Mouse (Mus musculus) midbrain, embryonic 10.5 days (tissue): ENCODE data around the gene Hsd17b3. TPM values are rescaled to one million over a fixed set of nuclear protein-coding genes. Genes with fewer than 3 reads are reported as not detected.
"Not testable (repeated sequence)": the region's sequence is repeated elsewhere in the genome, so short reads cannot be mapped to it uniquely, and the experiment has no call there.

Source experiments
- DNase-seq: peaks from one replicate; pipeline ENCODE4 v3.0.0-alpha.2; 2017; ENCODE audit warnings: low spot score
- H3K27ac ChIP-seq: fragments of 300-500 bp; sonication (generic); replicated peaks from 2 replicates; pipeline ENCODE4 v1.5.1; 2016; ENCODE audit warnings: mild to moderate bottlenecking
- H3K27me3 ChIP-seq: fragments of 300-500 bp; sonication (generic); 2 replicates; pipeline ENCODE4 v1.6.1; 2016; ENCODE audit warnings: low read depth, mild to moderate bottlenecking; ENCODE audit not compliant: poor library complexity, severe bottlenecking
- H3K36me3 ChIP-seq: fragments of 300-500 bp; sonication (generic); 2 replicates; pipeline ENCODE4 v1.6.1; 2016; ENCODE audit warnings: mild to moderate bottlenecking, moderate library complexity
- H3K4me1 ChIP-seq: fragments of 300-500 bp; sonication (generic); 2 replicates; pipeline ENCODE4 v1.6.1; 2016
- H3K4me3 ChIP-seq: fragments of 300-500 bp; sonication (generic); 2 replicates; pipeline ENCODE4 v1.5.1; 2016; ENCODE audit warnings: mild to moderate bottlenecking, moderate library complexity
- H3K9me3 ChIP-seq: fragments of 300-500 bp; sonication (generic); replicated peaks from 2 replicates; pipeline ENCODE4 v1.6.1; 2016; ENCODE audit warnings: mild to moderate bottlenecking
- WGBS: fragments of 180-500 bp; shearing (Covaris S2); methylation state at CpG from one replicate; pipeline ENCODE4 v1.1.7; 2016; 5-methylcytosine and 5-hydroxymethylcytosine counted together
- polyA plus RNA-seq: library from polyadenylated mRNA; unstranded; fragments of >200 nt; fragmentation: Nextera tagmentation; extraction: Ambion mirVana; gene quantifications from 2 replicates; pipeline ENCODE4 v1.2.1, GENCODE M21; 2016

Hsd17b3 gene
- polyA plus RNA-seq, 1 experiment from 2014 or later, result not detected

DNA sequence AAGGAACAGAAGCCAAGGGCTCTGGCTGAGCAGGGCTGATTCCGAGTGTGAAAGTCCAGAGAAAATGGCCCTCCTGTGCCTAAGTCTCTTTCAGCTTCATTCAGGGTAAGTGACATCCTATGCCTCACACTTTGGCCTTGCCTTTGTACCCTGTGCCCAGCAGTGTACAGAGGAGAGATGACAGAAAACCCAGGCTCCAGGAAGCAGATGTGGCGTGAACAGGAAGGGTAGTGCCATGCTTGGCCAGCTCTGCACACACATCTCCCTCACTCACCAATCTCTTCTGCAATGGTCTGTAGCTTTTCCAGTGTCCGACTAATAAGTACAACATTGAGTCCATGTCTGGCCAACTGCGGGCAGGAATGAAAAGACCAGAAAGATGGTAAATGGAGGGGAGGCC lies 13.0 kb downstream of the Hsd17b3 start:
- Histone ChIP-seq H3K27ac (no peak overlapping the region), H3K4me3 (no peak overlapping the region), H3K9me3 (no peaks in the 10 kb centered on the region), H3K4me1 (peaks cover 13% of the 10 kb centered on the region), H3K27me3 (no peaks in the 10 kb centered on the region), H3K36me3 (no peaks in the 10 kb centered on the region)
- 84% methylated on average over 4 of the region's 4 CpGs for WGBS
- DNase-seq, result no peak

DNA sequence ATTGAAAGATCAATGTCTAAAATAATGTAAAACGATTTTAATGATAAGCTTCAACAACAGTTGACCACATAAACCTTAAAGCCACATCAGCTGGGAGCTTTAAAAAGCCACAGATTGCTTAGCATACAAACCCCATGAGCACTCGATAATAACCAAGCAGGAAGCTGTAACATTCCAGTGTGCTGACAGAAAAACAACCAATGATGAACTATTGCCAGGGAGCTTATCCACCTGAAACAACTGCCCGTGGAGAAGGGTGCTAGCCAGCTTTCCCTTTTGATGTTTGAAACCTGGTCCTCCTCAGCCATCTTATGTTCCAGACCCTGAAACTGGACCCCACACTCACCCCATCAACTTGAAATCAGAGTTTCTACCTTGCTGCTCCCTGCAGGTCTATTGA lies 22.4 kb downstream of the Hsd17b3 start:
- no peaks in the 10 kb centered on the region for H3K36me3 ChIP-seq
- no peak overlapping the region for H3K27ac ChIP-seq
- WGBS, result 75% methylated on average over 3 of the region's 3 CpGs
- DNase-seq, result no peak
- H3K4me1 ChIP-seq, result no peaks in the 10 kb centered on the region
- no peaks in the 10 kb centered on the region for H3K27me3 ChIP-seq
- H3K9me3 ChIP-seq, result no peaks in the 10 kb centered on the region
- no peak overlapping the region for H3K4me3 ChIP-seq

DNA sequence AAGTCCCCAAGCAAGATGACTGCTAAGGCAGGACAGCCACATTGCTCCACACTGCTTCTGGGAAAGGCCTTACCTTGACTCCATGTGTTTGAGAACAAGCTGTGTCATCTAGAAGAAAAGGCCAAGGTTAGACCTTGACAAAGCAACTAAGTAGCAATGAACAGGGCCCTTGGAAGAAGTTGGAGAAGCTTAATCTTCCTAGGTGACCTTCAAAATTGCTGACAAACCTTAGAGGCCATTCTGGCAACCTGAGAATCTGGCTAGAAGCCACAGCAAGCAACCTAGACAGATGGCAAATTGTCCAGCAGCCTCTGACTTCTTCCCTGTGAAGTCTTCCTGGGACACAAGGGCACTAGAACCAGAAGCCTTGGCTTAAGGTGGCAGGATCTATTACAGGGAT lies 24.8 kb downstream of the Hsd17b3 start:
- Histone ChIP-seq H3K27me3 (no peaks in the 10 kb centered on the region), H3K9me3 (no peaks in the 10 kb centered on the region), H3K36me3 (no peaks in the 10 kb centered on the region), H3K4me3 (no peak overlapping the region), H3K4me1 (no peaks in the 10 kb centered on the region), H3K27ac (no peak overlapping the region)
- DNase-seq, result no peak

DNA sequence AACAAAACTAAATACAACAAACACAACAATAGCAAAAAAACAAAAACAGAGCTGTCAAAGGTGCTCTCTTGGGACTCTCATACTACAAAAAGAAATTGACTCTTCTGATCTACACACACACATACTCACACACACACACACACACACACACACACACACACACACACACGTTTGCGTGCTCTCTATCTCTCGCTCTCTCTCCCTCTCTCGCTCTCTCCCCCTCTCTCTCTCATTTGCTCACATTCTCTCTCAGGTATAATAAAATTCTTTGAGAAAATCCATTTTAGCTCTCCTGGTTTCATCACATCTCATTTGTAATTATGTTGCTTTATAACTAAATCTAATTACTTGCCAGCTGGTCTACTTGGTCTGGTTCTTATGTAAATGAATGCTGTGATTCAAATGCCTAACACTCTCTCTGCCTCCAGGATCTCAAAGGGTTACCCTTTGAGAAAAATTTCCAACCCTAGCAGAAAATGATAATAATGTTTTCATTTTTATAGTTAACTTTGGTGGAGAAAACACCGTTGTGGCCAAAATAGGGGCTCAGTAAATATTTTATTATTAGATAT lies 28.0 kb downstream of the Hsd17b3 start:
- Histone ChIP-seq H3K4me1 (peaks cover 2% of the 10 kb centered on the region; the same call in 1 of the 2 replicates), H3K27ac (no peak overlapping the region), H3K4me3 (no peak overlapping the region), H3K9me3 (no peaks in the 10 kb centered on the region), H3K27me3 (no peaks in the 10 kb centered on the region), H3K36me3 (no peaks in the 10 kb centered on the region)
- WGBS, result 87% methylated on average over 5 of the region's 5 CpGs
- DNase-seq, result no peak

DNA sequence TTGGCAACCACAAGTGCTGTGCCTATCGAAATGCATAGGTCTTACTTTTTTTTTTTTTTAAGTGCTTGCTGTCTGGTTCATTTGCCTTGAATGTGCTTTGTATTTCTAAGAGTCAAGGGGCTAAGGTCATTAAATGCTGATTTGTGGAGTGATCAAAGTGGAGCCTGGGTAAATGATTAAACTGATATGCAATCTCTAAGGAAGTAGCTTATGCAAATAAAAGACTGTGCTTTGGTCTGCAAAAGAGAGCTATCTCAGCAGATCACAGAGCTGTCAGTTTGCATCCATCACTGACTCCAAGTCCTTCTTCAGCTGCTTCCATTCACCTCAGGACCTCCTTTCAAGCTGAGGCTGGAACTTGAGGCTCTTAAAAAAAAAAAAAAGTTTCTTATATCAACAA lies 35.1 kb downstream of the Hsd17b3 start:
- no peaks in the 10 kb centered on the region for H3K36me3 ChIP-seq
- no peak for DNase-seq
- no peak overlapping the region for H3K27ac ChIP-seq
- peaks cover 14% of the 10 kb centered on the region for H3K9me3 ChIP-seq
- H3K4me1 ChIP-seq, result peaks cover 16% of the 10 kb centered on the region
- WGBS, result 52% methylated on average over 1 of the region's 1 CpGs
- no peak overlapping the region for H3K4me3 ChIP-seq
- no peaks in the 10 kb centered on the region for H3K27me3 ChIP-seq

DNA sequence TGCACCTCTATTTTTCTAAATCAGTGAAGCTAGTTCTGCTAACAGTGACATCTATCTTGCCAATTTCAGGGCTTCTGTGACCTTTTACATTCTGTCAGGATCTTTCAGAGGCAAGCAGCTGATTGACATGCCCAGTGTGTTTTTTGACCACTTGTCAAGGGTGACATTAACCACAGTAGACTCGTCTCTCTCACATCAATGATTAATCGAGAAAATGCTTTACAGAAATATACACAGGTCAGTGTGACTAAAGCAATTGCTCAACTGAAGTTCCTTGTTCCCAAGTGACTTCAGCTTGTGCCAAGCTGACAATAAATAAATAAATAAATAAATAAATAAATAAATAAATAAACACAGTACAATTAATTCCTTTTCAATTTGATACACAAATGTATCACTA lies 36.7 kb downstream of the Hsd17b3 start:
- WGBS, result 90% methylated on average over 2 of the region's 2 CpGs
- Histone ChIP-seq H3K9me3 (peaks cover 14% of the 10 kb centered on the region), H3K4me1 (peaks cover 14% of the 10 kb centered on the region)
- H3K4me3 ChIP-seq, H3K27me3 ChIP-seq, H3K27ac ChIP-seq, H3K36me3 ChIP-seq, DNase-seq: not testable (repeated sequence)

DNA sequence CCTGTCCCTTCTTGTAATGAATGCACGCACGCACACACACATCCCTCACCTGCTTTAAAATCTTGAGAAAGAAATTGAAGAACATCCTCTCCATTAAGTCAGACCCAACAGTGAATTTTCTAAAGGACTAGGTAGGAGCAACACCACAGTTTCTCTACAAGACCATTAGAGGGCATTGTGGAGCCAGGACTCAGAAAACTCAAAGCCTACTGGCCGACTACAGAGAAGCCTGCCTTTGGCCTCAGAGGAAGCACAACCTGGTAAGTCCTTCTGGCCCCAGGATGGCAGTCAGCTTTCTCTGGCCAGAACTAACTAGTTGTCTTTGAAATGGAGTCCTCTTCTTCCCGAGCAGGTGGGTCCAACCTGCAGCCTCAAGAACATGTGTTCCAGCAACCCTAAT lies 38.1 kb downstream of the Hsd17b3 start:
- Histone ChIP-seq H3K4me3 (no peak overlapping the region), H3K9me3 (peaks cover 14% of the 10 kb centered on the region), H3K27me3 (no peaks in the 10 kb centered on the region), H3K27ac (no peak overlapping the region), H3K4me1 (peaks cover 14% of the 10 kb centered on the region), H3K36me3 (no peaks in the 10 kb centered on the region)
- DNase-seq, result no peak
- 65% methylated on average over 4 of the region's 4 CpGs for WGBS

DNA sequence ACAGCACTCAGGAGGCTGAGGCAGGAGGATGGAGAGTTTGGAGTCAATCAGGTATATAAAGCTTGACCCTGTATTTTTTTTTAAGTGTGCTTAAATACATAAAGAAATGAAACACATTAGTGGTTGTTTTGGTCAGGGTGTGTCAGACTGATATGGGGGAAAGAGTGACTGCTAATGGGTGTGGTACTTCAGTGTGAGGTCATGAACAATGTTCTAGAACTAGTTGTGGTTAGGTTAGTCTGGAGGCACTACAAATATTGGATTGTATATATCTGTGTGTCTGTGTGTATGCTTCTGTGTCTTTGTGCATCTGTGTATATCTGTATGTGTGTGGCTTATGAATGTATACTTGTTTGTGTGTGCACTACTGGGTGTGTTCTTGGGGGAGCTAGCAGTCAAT lies 39.5 kb downstream of the Hsd17b3 start:
- H3K4me3 ChIP-seq, result no peak overlapping the region
- no peak overlapping the region for H3K27ac ChIP-seq
- no peak for DNase-seq
- peaks cover 13% of the 10 kb centered on the region for H3K9me3 ChIP-seq
- H3K4me1 ChIP-seq, result peaks cover 14% of the 10 kb centered on the region
- H3K36me3 ChIP-seq, result no peaks in the 10 kb centered on the region
- no peaks in the 10 kb centered on the region for H3K27me3 ChIP-seq

DNA sequence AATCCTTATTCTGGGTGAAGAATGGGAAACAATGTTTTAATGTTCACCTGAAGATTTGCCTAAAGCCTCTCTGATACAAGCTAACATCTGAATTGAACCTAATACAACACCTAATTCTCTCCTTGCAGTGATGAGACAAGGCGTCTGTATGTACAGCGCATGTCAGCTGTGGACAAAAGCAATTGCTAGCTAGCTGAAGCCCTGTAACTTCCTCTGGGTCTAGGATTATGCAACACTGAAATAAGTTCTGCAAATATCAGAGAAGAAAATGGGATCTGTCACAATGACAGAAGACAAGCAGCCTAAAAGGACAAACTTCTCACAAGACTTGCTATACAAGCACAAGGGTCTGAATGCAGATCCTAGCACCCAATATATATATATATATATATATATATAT lies 40.6 kb downstream of the Hsd17b3 start:
- WGBS, result 91% methylated on average over 2 of the region's 2 CpGs
- DNase-seq, result no peak
- H3K27me3 ChIP-seq, result no peaks in the 10 kb centered on the region
- H3K4me3 ChIP-seq, result no peak overlapping the region
- H3K9me3 ChIP-seq, result peaks cover 9% of the 10 kb centered on the region; the same call in 1 of the 2 replicates
- H3K4me1 ChIP-seq, result peaks cover 14% of the 10 kb centered on the region
- no peaks in the 10 kb centered on the region for H3K36me3 ChIP-seq
- H3K27ac ChIP-seq, result no peak overlapping the region

DNA sequence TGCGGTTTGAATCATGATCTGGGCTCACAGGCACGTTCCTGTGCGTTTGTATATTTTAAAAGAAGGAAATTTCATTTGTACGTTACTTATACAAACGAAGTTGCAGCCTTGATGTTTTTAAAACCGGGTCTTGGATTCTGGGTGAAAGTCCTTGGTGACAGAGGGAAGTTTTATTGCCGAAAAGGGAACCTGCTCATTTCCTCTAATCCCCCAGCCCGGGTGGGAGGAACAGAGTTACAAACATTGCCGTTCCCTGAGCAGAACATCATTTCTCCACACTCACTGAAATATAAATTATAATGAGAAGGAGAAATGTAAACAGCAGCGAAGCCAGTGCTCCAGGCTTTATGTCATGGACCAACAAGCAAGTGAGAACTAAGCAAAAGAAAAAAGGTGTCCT lies 49.1 kb downstream of the Hsd17b3 start:
- no peak for DNase-seq
- Histone ChIP-seq H3K4me1 (peaks cover 11% of the 10 kb centered on the region), H3K27me3 (peaks cover 13% of the 10 kb centered on the region; the same call in 1 of the 2 replicates), H3K4me3 (no peak overlapping the region), H3K9me3 (no peaks in the 10 kb centered on the region), H3K36me3 (no peaks in the 10 kb centered on the region), H3K27ac (no peak overlapping the region)
- 88% methylated on average over 10 of the region's 10 CpGs for WGBS

DNA sequence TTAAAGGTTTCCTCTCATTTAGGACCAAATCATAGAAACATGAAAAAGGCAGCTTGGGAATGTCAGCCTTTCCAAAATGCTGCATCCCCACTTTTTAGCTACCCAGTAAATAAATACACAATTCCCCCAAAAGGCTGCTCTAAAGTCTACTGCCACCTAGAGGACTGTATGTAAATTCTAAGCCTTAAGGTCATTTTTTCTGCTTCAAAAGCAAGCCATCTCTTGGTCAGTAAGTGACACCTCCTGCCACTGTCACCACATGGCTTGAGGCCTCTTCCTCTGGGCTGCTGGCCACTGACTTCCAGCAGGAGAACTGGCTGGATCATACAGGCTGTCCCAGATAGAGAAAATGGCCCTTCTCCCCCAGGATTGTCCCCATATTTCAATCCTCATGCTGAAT lies 50.9 kb downstream of the Hsd17b3 start:
- Histone ChIP-seq H3K9me3 (no peaks in the 10 kb centered on the region), H3K36me3 (no peaks in the 10 kb centered on the region), H3K27ac (no peak overlapping the region), H3K27me3 (peaks cover 28% of the 10 kb centered on the region), H3K4me1 (peaks cover 15% of the 10 kb centered on the region), H3K4me3 (no peak overlapping the region)
- no peak for DNase-seq

DNA sequence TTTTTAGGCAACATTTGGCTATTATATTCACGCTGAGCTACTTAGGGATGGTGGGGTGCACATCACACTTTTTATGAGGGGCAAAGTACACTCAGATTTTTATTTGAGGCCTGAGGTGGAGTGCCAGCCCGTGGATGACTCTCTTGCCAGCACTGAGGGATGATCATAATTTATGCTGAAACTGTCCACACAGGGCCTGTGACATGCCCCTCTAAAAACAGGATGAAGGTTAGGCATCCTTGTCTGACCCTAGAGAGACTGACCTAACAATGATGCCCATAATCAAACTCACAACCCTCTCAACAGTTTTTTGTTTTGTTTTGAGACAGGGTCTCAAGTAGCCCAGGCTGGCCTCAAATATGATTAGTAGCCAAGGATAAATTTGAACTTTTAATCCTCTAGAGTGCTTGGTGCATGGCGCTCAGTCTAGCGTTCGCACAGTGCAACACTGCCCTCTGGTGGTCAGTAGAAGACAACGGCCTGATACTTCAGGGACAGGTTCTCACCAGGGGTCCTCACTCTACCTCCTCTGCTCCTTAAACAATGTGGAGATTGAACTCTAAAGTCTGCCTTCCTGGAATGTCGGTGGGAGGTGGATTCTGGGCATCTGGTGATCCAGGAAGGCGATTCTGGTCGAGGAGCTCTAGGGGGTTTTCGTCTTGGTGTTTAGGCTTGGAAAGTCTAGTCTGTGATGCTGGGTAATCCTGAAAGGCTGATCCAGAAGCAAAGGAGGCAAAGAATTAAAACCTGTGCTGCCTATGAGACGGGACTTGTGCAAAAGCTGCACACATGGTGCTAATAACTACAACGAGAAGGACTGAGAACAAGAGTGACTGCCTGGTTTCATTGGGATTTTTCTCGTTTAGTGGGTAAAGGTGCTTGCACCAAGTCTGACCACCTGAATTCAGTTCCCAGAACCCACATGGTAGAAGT lies 52.7 kb downstream of the Hsd17b3 start:
- no peaks in the 10 kb centered on the region for H3K36me3 ChIP-seq
- H3K27me3 ChIP-seq, result peaks cover 29% of the 10 kb centered on the region
- H3K27ac ChIP-seq, result no peak overlapping the region
- 20% methylated on average over 13 of the region's 13 CpGs for WGBS
- DNase-seq, result peak; percentile 75
- H3K4me3 ChIP-seq, result no peak overlapping the region
- no peaks in the 10 kb centered on the region for H3K9me3 ChIP-seq
- H3K4me1 ChIP-seq, result peaks cover 15% of the 10 kb centered on the region

DNA sequence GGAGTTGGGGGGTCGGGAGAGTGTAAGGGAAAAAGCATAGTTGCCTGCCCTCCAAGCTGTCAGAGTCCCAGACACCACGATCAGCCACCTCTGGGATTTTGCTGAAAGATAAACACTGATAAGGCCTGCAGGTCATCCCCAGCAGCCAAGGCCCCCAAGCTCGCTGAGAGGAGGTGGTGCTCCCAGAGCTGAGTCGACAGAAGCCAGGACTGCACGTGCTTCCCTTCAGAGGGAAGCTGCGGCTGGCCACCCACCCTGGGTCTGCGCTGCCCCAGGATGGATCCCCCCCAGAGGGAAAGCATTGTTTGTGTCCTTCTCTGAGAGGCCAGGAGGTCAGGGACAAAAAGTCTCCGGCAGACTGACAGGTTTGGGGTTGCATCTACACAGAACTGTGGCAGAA lies 54.0 kb downstream of the Hsd17b3 start:
- WGBS, result 6% methylated on average over 8 of the region's 8 CpGs
- Histone ChIP-seq H3K36me3 (no peaks in the 10 kb centered on the region), H3K4me1 (peaks cover 15% of the 10 kb centered on the region), H3K27ac (peak overlapping the region; percentile 49; the same call in 1 of the 2 replicates), H3K9me3 (no peaks in the 10 kb centered on the region), H3K4me3 (no peak overlapping the region), H3K27me3 (peaks cover 29% of the 10 kb centered on the region)
- DNase-seq, result peak; percentile 23
